Mouse (Mus musculus): ENCODE measurements around the gene Pnma3. TPM values are rescaled to one million over a fixed set of nuclear protein-coding genes. Genes with fewer than 3 reads are reported as not detected.

Pnma3 gene
- polyA plus RNA-seq, 1 experiment, result not detected

Other genes starting within 250 kb of the Pnma3 start
- gene Gabrq, start 239.6 kb upstream of the Pnma3 start, polyA plus RNA-seq (2012; fragmentation: generic; extraction: Trizol), result not detected
- 23.3 TPM for gene Cetn2, start 146.4 kb upstream of the Pnma3 start, polyA plus RNA-seq (2012; fragmentation: generic; extraction: Trizol)
- 41.1 TPM for gene Nsdhl, start 146.2 kb upstream of the Pnma3 start, polyA plus RNA-seq (2012; fragmentation: generic; extraction: Trizol)
- not detected for gene Zfp185, start 77.4 kb upstream of the Pnma3 start, polyA plus RNA-seq (2012; fragmentation: generic; extraction: Trizol)
- 0.06 TPM for gene Pnma5, start 27.7 kb upstream of the Pnma3 start, polyA plus RNA-seq (2012; fragmentation: generic; extraction: Trizol)
- 0.28 TPM for gene Xlr4a, start 17.7 kb downstream of the Pnma3 start, polyA plus RNA-seq (2012; fragmentation: generic; extraction: Trizol)
- 2.6 TPM for gene Xlr3a, start 32.3 kb downstream of the Pnma3 start, polyA plus RNA-seq (2012; fragmentation: generic; extraction: Trizol)
- gene Gm14685, start 52.3 kb downstream of the Pnma3 start, polyA plus RNA-seq (2012; fragmentation: generic; extraction: Trizol), result not detected
- gene Xlr5b, start 84.0 kb downstream of the Pnma3 start, polyA plus RNA-seq (2012; fragmentation: generic; extraction: Trizol), result not detected
- not detected for gene DXBay18, start 84.7 kb downstream of the Pnma3 start, polyA plus RNA-seq (2012; fragmentation: generic; extraction: Trizol)
- gene Spin2d, start 112.2 kb downstream of the Pnma3 start, polyA plus RNA-seq (2012; fragmentation: generic; extraction: Trizol), result not detected
- gene Xlr3b, start 127.4 kb downstream of the Pnma3 start, polyA plus RNA-seq (2012; fragmentation: generic; extraction: Trizol), result 0.15 TPM
- 0.09 TPM for gene Xlr4b, start 149.5 kb downstream of the Pnma3 start, polyA plus RNA-seq (2012; fragmentation: generic; extraction: Trizol)
- gene F8a, start 163.5 kb downstream of the Pnma3 start, polyA plus RNA-seq (2012; fragmentation: generic; extraction: Trizol), result 3.3 TPM
- gene Xlr4c, start 178.3 kb downstream of the Pnma3 start, polyA plus RNA-seq (2012; fragmentation: generic; extraction: Trizol), result 0.06 TPM
- gene Xlr3c, start 200.6 kb downstream of the Pnma3 start, polyA plus RNA-seq (2012; fragmentation: generic; extraction: Trizol), result 1.4 TPM
- not detected for gene Xlr5a, start 228.2 kb downstream of the Pnma3 start, polyA plus RNA-seq (2012; fragmentation: generic; extraction: Trizol)
- not detected for gene Xlr5c, start 228.2 kb downstream of the Pnma3 start, polyA plus RNA-seq (2012; fragmentation: generic; extraction: Trizol)